Mouse (Mus musculus): ENCODE measurements around the gene Htr2c. TPM values are rescaled to one million over a fixed set of nuclear protein-coding genes. Genes with fewer than 3 reads are reported as not detected.
A peak's percentile ranks its signal among the peaks of the same experiment; 100 is the strongest.

Htr2c gene
- polyA plus RNA-seq, 1 experiment from 2014 or later: 12.5 TPM

DNA sequence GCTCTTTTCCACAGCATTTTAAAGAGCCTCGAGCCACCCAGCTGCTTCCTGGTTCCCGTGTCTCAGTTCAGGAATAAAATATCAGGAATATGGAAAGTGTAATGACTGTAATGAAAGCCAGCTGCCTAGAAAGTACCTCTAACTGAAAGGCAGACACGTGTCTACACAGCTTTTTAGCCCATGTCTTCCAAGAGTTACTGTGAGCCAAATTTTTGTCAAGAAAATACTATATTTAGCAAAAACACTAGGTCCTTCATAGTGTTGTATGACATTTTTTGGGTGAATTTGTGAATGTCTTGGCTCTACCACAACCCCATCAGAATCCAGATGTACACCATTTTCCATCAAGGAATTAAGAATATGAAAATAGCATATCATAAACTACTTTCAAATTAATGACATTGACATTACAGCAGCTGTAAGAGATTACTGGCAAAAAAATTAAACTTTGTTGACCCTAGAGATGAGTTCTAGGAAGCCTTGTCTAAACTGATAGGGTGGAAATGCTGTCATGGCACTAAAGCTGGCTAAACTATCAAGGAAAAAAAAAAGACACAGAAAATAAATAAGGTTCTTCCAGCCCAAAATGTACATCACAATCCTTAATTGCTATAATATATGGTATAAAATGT, 255.2 kb downstream of the Htr2c start:
- WGBS: 79% methylated on average over 3 of the region's 3 CpGs

DNA sequence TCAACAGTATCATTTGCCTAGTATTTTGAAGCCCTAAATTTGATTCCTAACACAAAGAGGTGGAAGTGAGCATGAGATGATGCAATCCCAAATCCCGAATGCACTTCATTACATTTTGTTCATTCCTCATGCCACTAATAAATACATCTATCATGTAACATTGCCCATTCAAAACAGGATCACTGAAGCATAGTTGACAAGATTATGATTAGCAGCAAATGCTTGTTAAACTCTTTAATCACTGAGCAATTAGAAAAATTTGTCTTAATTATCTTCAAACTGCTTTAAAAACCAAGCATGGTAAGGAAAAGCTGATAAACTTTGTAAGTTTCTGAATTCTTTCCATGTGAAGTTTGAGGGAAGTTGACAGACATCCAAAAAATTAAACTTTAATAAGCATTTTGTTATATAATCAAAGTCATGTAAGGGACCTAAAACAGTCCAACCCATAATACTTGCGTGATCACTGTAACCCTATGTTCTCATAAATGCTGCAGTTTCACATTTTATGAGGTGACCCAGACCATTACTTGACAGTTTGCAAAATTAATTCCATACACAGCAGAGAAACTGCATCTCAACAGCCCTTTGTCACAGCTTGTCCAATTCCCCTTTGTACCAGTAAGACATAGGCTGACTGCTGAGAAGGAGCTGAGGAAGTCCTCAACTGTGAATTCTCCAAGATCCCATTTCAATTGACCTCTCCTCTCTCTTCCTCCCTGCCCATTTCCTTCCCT, 276.7 kb downstream of the Htr2c start:
- H3K4me1 ChIP-seq (replicated peaks): no peaks in the 10 kb centered on the region
- no peak overlapping the region for H3K9ac ChIP-seq
- no peak overlapping the region for H3K4me2 ChIP-seq
- H3K36me3 ChIP-seq: no peaks in the 10 kb centered on the region
- no peak for ATAC-seq (ENCODE audit: low FRiP score)
- no peak overlapping the region for H3K27ac ChIP-seq
- H3K4me3 ChIP-seq: no peak overlapping the region
- no peaks in the 10 kb centered on the region for H3K9me3 ChIP-seq
- H3K27me3 ChIP-seq: no peaks in the 10 kb centered on the region
- WGBS: 78% methylated on average over 2 of the region's 2 CpGs

More for the DNA sequence above, 255.2 kb downstream of the Htr2c start:
- no peak for ATAC-seq (ENCODE audit: low FRiP score)
- no peaks in the 10 kb centered on the region for H3K36me3 ChIP-seq
- no peaks in the 10 kb centered on the region for H3K4me1 ChIP-seq (replicated peaks)
- H3K4me2 ChIP-seq: no peak overlapping the region
- H3K27me3 ChIP-seq: no peaks in the 10 kb centered on the region
- no peak overlapping the region for H3K27ac ChIP-seq
- H3K9me3 ChIP-seq: no peaks in the 10 kb centered on the region
- H3K4me3 ChIP-seq: no peak overlapping the region
- H3K9ac ChIP-seq: no peak overlapping the region

MicroRNA genes within 50 kb of the gene (microRNA counts, 519-probe panel; counts per million panel counts)
- microRNA mmu-miR-448 (2,085 counts per million, percentile 13 among the panel's probes with 10 or more counts), microRNA mmu-miR-764-3p (51.3 counts per million), microRNA mmu-miR-764-5p (2,769 counts per million, percentile 27 among the panel's probes with 10 or more counts)

Small RNA genes lying within 50 kb of the gene (microRNA-seq; reads per million reads assigned to microRNA genes)
- 1.4 reads per million for gene Gm22650
- not detected for gene Gm24627
- gene Mir1264: 182 reads per million, percentile 58 among the genes with 10 or more reads in this experiment
- 3,531 reads per million, percentile 87 among the genes with 10 or more reads in this experiment for gene Mir1298
- gene Mir1912: 7.7 reads per million, percentile 21 among the genes with 10 or more reads in this experiment
- 371 reads per million, percentile 65 among the genes with 10 or more reads in this experiment for gene Mir448
- 5.4 reads per million, percentile 16 among the genes with 10 or more reads in this experiment for gene Mir764

Measured in hindbrain, embryonic 13.5 days (tissue).